Mouse (Mus musculus) cerebral cortex, adult 2 months (tissue): ENCODE results near the gene Lgi1.

Source experiments
- WGBS: fragments of 180-500 bp; shearing (Covaris S2); methylation state at CpG from one replicate; pipeline ENCODE4 v1.1.7; 2018; 5-methylcytosine and 5-hydroxymethylcytosine counted together

The Lgi1 gene

DNA sequence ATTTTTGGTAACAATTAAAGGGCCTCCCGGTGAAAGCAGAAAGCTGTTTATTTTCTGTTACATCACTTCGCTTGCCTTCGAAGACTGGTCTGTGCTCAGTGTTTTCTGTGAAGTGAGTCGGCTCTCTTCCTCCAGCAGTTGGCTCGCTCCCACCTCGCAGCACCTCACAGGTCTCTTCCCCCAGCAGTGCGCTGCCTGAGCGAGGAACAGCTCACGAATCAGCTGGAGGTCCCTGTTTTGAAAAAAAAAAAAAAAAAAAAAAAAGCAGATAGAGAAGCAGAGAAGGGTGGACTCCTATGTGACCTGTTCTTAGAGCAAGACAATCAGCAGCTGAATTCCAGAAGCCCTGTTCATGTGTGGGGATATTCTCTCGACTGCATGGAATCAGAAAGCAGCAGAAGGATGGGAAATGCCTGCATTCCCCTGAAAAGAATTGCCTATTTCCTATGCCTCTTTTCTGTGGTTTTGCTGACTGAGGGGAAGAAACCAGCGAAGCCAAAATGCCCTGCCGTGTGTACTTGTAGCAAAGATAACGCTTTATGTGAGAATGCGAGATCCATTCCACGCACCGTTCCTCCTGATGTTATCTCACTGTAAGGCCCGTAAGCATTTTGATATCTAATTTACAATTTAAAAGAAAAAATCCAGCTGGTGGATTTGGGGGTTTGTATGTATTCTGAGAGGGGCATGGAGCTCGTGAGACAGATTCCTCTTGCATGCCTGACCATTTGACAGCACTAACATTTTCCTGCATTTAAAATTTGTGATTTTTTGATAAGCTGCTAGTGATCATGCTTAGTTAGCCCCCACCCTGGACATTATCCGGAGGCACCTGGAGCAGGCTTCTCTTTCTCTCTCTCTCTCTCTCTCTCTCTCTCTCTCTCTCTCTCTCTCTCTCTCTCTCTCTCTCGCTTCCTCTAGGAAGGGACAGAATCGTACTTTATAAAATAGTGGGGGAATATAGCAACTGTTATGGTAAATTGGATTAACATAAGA, at the start of gene Lgi1:
Gene Lgi1 (plus strand): TSS at position 32 of the 996 bp plus-strand sequence.
- 9% methylated on average over 21 of the region's 21 CpGs for WGBS

DNA sequence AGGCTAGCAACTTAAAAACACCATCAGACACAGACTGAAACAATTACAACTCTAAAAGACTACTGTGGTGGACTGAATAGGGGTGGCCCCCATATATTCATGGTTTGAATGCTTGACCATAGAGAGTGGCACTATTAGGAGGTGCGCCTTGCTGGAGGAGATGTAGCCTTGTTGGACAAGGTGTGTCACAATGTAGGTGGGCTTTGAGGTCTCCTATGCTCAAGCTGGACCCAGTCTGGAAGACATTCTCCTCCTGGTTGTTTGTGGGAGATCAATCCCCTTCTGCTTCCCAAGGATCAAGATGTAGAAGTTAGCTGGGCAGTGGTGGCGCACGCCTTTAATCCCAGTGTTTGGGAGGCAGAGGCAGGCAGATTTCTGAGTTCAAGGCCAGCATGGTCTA, 46.6 kb upstream of the Lgi1 start:
- WGBS: 98% methylated on average over 3 of the region's 3 CpGs

DNA sequence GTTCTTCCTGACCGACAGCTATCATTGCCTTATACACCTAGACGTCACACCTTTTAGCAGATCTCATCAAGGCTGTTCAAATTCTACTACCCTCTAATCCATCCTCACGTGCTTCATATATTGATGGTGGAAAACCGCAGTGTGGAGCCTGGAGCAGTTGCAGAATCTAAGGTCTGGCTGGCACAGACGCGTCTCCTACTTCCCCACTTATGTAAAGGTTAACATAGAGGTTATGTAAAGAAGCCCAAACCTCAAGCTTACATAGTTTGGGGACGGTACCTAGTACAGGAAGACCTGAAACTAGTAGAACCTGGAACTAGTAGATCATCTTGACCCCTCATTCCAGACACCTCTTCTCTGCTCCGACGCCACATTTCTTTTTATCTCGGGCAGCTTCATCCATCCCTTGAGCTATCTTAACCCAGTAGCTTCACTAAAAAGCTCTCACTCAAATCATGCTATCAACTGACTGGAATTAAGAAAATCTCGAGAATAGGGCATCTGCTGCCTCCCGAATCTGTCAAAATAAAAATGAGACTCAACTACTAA, 40.9 kb upstream of the Lgi1 start:
- WGBS: 6% methylated on average over 12 of the region's 12 CpGs

DNA sequence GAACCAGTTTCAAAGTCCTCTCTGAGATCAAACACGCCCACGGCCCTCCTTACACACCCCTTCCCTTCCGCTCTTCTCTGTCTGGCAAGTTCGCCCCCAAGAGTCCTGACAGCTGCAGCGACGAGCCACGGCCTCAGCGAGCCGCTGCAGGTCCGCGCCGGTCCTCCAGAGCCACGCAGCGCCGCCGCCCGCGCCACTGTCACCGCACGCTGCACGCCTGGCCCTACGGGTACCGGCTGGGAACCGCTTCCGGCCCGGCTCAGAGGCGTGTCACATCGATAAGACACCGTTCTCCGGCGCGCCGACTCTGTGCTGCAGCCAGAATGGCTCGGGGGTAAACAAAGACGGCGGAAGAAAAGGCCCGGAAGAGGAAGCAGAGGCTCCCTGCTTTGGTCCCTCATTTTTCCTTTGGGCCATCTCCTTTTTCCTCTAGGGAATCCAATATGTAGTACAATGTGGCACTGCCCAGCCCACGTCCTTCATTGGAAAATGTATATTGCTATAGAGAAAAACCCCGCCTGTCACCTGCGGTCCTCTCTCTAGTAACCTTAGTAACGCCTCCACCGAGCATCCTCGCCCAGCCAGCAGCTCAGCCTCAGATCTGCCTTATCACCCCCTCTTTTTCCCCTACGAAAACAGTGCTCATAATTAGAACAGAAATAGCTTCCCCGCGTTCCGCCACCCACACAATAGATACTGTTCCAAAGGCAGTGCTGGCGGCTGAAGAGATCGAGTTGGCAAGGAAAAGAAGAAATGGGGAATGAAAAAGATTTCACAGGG, 40.2 kb upstream of the Lgi1 start, which contains the start of gene Fra10ac1:
Gene Fra10ac1 (minus strand): TSS at position 252 of the 780 bp plus-strand sequence.
- under 1% methylated on average over 49 of the region's 49 CpGs for WGBS

DNA sequence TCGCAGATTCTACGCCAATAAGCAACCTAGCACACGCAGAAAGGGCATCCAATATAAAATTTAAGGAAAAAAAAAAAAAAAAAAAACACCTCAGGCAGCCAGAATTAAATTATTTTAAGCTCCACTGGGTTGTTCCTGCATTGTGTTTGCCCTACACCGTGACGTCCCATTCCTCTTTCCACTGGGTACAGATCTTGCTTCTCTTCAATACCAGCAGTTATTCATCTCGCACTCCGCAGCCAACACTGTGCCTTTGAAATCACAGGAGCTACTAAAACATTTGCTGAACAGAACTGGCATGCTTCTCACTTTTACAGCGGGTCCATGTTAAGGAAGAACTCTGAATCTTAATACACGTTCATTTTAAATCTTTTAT, 39.7 kb upstream of the Lgi1 start:
- 4% methylated on average over 9 of the region's 9 CpGs for WGBS

DNA sequence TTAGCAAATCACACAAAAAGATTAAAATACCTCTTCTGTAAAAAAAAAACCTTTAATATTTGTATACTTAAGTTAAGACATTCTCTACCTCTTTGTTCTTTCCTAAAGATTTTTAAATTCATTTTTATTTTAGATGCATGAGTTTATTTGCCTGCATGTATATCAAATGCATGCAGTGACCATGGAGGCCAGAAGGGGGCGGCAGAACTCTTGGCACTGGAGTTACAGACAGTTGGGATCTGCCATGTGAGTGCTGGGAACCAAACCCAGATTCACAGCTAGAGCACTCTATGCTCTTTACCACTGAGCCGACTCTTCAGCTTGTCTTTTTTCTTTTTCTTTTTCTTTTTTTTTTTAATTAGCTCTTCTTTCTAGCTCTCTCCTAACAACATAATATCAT, 35.6 kb upstream of the Lgi1 start:
- 54% methylated on average over 2 of the region's 2 CpGs for WGBS

DNA sequence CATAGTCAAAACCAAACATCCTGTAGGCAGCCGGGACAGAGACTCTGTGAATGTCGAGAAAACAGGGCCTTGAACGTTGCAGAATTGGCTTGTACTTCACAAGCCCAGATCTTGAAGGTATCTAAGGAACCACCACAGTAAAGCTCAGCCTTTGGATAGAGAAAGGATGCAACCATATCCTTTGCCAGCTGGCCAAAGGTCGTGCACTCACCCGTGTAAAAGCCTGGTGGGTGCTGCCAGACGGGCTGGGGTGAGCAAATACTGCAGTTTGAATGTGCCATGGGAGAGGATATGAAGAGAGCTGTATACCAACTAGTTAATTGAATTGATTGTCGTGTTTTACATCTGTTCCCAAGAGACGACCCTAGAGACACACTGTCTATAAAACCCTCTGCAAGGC, 32.2 kb upstream of the Lgi1 start:
- WGBS: 64% methylated on average over 8 of the region's 8 CpGs

DNA sequence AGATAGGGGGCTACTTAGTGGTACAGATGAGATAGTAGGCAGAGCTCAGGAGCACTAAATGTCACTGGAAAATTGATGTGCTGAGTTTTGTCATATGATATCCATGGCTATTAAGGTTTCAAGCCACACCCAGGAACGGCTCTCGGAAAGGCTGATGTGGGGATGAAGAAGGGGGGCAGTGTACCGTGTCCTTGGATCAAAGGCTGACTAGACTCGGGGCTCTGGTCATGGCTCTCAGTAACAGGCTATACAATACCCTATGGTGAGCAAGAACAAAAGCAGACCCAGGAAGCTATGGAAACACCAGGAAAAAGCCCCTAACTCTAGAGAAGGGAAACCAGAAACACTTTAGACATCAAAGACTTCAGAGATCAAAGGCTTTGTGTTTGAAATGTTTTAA, 31.8 kb upstream of the Lgi1 start:
- WGBS: 37% methylated on average over 4 of the region's 4 CpGs

DNA sequence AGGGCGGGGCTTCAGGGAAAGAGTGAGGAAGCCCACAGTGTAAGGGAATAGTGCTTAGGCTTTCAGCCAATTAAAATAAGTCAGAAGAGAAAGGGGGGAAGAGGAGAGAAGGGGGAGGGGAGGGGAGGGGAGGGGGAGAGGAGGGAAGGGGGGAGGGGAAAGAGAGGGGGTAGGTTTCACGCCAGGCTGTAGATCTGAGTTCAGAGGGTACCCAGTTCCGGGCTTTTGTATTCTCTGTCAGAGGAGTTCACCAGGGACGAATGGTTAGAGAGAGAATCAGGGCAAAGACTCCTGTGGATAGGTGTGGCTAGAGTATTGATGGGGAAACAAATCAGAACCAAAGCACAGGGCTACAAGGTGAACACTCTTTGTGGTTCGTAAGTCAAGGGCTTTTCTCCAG, 27.8 kb upstream of the Lgi1 start:
- WGBS: 74% methylated on average over 5 of the region's 5 CpGs

DNA sequence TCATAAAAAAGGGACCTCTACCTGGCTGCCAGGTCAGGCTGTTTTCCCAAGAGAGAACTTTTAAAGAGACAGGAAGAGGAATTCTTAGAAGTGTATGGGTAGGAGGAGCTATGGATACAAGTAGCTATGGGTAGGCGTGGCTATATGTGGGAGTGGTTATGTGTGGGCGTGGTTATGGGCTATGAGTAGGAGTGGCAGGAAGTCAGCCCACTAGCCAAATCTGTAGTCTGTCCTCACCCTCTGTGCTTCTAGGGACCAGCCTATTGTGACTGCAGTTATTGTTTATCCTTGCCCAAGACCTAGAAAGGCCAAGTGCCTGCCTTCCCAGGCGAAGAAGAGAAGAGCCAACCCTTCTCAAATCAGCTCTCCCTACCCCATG, 26.5 kb upstream of the Lgi1 start:
- WGBS: 56% methylated on average over 3 of the region's 3 CpGs

DNA sequence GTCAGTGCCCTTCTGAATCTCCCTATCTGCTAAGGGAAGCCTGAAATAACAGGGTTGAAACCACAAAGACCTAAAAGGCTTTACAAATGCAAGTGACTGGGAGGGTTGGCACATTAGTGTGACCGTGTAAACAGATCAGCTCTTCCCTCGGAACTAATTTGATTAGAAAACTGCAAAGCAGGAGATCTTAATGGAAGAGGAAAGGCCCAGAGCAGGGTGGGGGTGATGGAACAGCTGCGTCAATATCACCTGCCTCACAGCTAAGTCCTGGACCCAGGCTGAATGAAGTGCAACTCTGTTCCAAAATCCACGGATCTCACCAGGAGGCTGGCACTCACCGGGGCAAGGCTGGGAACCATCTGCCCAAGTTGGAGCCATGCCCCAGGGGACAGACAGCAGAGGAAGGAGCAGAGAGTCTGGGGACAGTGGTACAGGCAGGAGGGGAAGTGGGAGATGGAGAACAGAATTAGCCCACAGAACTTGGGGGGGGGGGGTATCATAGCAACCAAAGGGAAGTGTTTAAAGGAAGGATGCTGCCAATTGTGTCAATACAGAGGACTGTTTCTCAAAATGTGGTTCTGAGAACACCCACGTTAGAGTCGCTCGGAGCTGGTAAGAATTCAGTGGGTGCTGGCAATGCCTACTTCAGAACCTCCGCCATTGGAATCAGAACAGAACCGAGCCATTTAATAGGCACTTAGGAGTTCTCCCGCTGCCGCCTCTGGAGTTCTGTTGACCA, 26.0 kb upstream of the Lgi1 start:
- WGBS: 17% methylated on average over 12 of the region's 12 CpGs

DNA sequence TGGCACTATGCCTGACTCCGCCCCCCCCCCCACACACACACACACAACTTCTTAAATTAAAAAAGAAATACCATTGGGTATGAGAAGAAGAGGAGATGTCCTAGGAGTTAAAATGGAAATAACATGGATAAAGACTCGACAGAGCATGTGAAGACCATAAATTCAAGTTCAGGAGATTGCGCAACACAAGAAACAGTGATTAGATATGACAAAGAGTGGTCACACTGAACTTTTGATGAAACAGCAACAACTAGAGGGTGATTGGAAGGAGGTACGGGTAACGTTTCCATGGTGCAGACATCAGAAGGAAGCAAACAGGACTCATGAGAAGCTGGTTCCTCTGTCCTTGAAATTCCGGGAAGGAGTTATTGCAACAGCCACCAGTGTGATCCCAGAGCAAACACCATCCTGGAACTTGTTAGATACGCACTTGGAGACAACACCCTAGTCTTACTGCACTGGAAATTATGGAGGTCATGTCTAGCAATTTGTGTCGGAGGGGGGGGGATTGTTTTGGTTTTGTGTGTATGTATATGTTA, 22.0 kb upstream of the Lgi1 start:
- 81% methylated on average over 8 of the region's 8 CpGs for WGBS

DNA sequence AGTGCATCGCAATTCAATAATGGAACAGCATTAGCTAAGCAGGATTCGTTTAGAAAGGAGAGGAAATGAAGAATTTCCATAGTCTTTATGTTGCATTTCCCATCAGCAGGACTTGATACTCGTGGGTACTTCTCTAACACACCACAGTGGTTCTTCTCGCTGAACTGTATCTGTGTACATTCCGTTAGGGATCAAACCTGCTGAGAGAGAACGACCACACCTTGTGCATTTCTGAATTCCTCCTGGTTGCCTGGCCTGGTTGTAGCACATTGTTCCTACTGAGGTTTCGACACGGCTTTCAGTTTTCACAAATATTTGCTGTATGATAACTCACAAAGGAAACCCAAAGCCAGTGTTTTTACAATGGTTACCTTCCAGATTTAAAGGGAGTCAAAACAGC, 19.6 kb upstream of the Lgi1 start:
- WGBS: 72% methylated on average over 8 of the region's 8 CpGs

DNA sequence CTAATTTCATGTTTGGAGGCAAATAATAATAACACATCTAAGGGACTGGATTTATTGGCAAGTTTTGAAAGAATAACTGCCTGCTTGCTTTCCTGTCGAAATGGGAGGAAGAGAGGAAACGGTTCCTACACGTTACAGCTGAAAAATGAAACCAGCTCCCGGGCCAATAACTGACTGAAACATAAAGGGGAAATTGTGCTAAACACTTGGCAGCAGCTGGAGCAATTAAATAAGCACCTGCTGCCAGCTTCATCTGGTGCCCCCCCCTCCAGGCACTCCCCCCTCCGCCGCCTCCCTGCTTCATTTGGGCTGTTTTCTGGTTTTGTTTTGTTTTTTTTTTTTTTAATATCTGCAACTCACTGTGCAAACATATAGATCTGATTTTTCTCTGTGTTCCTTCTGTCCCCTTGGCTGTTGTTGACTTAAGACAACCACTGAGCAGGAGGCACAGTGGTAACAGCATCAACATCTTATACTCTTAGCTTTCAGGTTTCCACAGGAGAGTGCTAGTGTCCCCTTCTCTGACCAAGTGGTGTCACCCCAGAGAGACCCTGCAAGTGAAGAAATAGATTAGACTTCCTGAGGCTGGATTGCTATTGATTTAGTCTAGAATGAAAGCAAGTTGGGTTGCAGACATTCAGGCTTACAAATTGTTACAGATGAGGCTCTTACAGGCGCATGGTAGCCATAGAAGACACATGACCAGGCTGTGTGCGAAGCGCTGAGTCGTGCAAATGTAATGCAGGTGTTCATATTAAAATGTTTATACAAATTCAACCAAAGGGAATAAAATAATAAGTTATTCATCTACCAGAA, 18.8 kb upstream of the Lgi1 start:
- 49% methylated on average over 10 of the region's 10 CpGs for WGBS

DNA sequence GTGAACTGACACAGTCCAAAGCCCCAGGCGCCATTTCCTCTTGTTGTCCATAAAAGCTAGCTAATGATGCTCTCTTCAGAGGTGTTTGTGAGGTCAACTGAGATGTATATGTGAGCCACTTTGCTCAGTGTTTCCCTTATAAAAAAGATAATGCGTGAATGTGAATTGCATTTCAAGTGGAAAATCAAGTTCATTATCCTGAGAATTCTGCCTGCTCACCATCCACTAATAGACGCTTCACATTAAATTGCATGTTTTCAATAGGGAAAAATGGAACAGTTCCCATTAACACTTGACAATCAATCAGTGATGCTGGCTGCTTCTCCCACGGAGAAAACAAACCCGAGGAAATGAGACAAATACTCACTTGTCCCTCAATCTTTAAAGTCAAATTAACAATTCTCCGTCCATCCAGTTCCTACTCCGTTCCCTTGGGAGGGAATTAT, 18.1 kb upstream of the Lgi1 start:
- WGBS: 46% methylated on average over 7 of the region's 7 CpGs

DNA sequence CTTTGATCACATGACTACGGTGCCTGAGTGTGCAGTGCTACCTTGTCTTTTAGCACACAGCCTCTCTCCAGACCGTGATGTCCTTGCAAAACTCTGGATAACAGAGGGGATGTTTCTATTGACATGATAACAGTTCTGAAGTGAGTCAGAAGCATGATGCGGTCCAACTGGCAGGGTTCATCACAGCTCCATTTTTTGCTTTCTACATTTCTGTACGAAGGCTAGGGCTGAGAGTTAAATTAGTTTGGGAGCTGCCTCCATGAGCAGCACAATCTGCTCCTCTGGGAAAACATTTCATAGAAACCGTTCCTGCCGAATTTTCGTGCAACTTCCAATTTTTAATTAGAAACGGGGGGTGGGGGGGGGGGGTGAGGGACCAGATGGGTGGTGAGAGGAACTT, 14.7 kb upstream of the Lgi1 start:
- WGBS: 37% methylated on average over 8 of the region's 8 CpGs

DNA sequence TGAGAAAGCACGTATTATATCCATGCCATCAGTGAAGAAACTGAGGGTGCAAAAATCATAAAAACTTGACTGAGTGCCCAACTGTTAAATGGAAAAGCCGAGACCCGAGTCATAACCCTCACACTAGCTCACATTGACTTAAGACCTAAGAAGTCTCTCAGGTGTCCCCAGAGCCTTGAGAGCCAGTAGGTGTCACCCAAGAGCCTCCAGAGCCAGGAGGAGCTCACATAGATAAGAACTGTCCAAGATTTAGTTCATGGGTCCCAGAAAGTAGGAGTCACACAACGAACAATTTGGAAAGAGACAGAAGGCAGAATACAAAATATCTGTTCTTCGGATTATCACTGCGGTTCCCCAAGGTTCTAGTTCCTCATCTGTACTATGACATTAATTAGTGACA, 10.5 kb upstream of the Lgi1 start:
- 54% methylated on average over 6 of the region's 6 CpGs for WGBS

DNA sequence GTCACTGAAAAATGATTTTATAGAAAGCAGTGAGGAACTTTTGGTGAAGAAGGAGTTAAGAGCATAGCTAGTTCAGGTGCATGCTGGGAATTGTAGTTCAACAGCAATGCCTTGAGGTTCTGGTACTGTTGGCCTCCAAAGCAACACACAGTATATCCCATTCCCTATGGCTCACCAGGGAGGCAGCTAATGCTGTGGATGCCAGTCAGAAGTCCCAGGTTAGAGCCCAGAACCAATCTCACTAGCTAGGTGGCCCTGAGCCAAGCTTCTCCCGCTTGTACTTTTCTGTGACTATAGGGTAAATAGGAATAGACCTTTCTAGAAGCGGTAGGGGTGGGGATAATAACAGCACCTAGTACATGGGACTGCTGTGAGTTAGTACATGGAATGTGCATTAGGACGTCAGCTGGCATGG, 5.7 kb upstream of the Lgi1 start:
- 33% methylated on average over 3 of the region's 3 CpGs for WGBS

DNA sequence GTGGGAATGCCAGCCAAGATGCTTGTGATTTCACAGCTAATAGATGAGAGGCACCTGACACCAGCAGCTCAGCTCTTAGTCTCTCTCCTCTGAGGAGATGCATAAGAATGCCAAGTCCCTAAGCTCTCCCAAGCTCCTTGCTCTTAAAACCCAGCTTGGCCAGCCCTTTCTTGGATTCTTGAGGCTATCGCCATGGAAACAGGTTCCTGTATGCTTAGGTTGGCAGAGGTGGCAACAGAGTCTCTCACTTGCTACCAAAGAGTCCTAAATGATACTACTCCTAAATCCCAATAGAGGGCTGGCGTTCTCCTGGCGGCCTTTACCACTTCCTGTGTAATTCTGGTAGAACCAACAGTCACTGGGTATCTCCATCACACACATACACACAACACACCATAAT, 4.9 kb upstream of the Lgi1 start:
- WGBS: 43% methylated on average over 3 of the region's 3 CpGs

DNA sequence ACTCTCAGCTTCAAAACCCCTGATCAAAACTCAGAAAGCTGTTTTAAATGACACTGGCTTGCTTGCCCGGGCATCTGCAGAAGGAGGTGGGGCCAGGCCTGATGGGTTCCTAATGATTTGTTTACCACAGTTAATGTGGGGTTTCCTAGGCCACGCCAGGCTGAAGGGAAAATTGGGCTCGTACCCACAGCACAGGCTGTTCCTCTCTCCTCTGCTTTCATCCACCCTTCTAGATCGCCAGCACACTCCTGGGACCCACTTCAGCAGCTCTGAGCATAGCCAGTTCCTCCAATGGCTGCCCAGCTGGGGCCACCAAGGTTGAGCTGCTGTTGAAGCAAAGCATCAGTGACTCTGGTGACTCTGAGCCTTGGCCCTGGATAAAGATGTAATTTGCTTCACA, 4.0 kb upstream of the Lgi1 start:
- 62% methylated on average over 4 of the region's 4 CpGs for WGBS

DNA sequence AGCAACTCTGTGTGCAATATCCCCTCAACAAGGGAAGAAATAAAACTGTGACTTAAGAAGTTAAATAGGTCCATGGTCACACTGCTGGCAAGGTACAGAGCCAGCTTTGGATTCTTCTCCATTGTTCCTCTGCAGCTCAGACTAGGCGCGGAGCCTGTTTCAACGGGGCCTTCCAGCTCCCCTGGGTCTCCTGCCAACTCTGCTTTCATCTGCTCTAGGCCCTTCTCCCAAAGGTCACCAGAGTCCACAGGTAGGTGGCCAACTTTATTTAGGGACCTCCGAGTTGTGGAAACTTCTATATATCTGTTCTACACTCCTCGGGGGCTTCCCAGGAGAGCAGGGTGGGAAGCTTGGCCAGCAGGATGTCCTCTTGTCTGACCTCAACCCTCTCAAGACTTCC, 3.0 kb upstream of the Lgi1 start:
- 69% methylated on average over 5 of the region's 5 CpGs for WGBS
